Mouse (Mus musculus) brown adipose tissue, adult 24 weeks (tissue): ENCODE results near the gene Ppp2r5d. TPM values are rescaled to one million over a fixed set of nuclear protein-coding genes. Genes with fewer than 3 reads are reported as not detected.

ENCODE experiments used
- H3K27ac ChIP-seq: fragments of 200-500 bp; replicated peaks from 2 replicates; pipeline ENCODE4 v1.5.1; 2012; ENCODE audit warnings: low read depth, mild to moderate bottlenecking, low read length
- H3K4me1 ChIP-seq: fragments of 200-500 bp; 2 replicates; pipeline ENCODE4 v1.6.1; 2012; ENCODE audit warnings: low read length, mixed read lengths; ENCODE audit not compliant: control insufficient read depth, insufficient read depth, insufficient read length
- H3K4me3 ChIP-seq: fragments of 200-500 bp; 2 replicates; pipeline ENCODE4 v1.5.1; 2012; ENCODE audit warnings: low read depth, mild to moderate bottlenecking, low read length, moderate library complexity; ENCODE audit not compliant: insufficient read depth
- polyA plus RNA-seq: library from polyadenylated mRNA; stranded (reverse); fragments of >200 nt; gene quantifications from 2 replicates; pipeline ENCODE4 v1.2.4, GENCODE M21; 2012; ENCODE audit not compliant: missing spikeins, insufficient read depth, insufficient read length

The Ppp2r5d gene
- polyA plus RNA-seq, 1 experiment, result 37.8 TPM

GRCm38 (mm10) chr17:46650232-46651031 is 54.5 kb downstream of the Ppp2r5d start, which contains the start of gene Cul7:
TSS of gene Cul7 (plus strand) at chr17:46650337.
- peaks cover 12% of the 10 kb centered on the region for H3K4me1 ChIP-seq
- peak within 1 kb of the TSS; percentile 79 for H3K4me3 ChIP-seq
- peak within 1 kb of the TSS; percentile 88 for H3K27ac ChIP-seq

GRCm38 (mm10) chr17:46649811-46650210 is 55.1 kb downstream of the Ppp2r5d start:
- Histone ChIP-seq H3K4me3 (peak overlapping the region; percentile 79), H3K4me1 (peaks cover 12% of the 10 kb centered on the region), H3K27ac (peak overlapping the region; percentile 88)

- Histone ChIP-seq H3K4me3 (no peak overlapping the region), H3K27ac (no peak overlapping the region), H3K4me1 (peaks cover 14% of the 10 kb centered on the region)
Observed at GRCm38 (mm10) chr17:46648436-46648835, 56.5 kb downstream of the Ppp2r5d start.

- Histone ChIP-seq H3K27ac (no peak overlapping the region), H3K4me1 (peaks cover 14% of the 10 kb centered on the region), H3K4me3 (no peak overlapping the region)
Observed at GRCm38 (mm10) chr17:46647279-46647678, 57.6 kb downstream of the Ppp2r5d start.

DNA sequence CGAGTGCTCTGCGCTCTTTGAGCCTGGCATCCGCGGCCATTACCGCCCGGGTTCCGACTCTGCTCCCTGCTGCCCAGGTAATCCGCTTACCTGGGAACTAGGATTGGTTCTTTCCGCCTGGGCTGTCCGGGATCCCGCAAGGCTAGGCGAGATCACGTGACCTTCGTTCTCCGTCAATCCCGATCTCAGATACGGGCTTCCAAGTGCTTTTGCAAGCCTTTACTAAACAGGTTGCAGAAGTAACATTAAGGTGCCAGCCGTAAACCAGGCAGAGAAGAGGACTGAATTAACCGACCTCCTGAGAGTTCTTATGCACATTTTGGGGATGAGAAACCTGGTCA is 58.6 kb downstream of the Ppp2r5d start:
- peak overlapping the region; percentile 84 for H3K27ac ChIP-seq

GRCm38 (mm10) chr17:46645561-46646321 is 59.2 kb downstream of the Ppp2r5d start, which contains the start of the genes Klc4 and Mrpl2:
TSS of gene Klc4 (minus strand) at chr17:46646022.
TSS of gene Mrpl2 (plus strand) at chr17:46646229.
- peak within 1 kb of the TSS; percentile 90 for H3K4me3 ChIP-seq
- peak within 1 kb of the TSS; percentile 84 for H3K27ac ChIP-seq
- H3K4me1 ChIP-seq, result peaks cover 5% of the 10 kb centered on the region; the same call in 1 of the 2 replicates

More for the DNA sequence above, 58.6 kb downstream of the Ppp2r5d start:
- Histone ChIP-seq H3K4me3 (peak overlapping the region; percentile 90), H3K4me1 (peaks cover 7% of the 10 kb centered on the region)

DNA sequence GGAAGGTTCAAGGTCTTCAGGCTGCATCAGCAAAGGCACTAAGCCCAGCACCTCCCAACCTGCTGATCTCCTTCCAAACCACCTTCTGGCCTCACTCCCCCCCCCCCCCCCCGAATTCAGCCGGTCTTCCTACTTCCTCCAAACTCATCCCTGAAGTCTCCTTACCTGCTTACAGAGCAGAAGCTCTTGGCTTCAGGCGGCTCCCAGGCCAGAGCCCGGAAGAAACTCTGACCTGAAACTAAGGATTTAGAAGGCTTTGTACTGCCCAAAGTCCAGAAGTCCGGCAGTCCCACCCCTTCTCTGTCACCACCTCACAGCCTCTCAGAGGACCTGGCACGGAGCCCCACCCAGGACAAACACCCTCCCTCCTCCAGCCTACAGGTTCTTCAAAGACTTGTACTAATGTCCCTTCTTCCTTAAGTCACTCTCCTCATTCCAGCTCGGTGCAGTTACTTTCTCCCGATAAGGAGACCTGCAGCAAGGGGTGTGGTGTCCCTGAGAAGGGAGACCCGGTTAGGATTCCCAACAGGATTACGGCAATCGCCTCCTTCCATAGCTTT is 59.9 kb downstream of the Ppp2r5d start:
- Histone ChIP-seq H3K27ac (peak overlapping the region; percentile 71), H3K4me1 (peaks cover 5% of the 10 kb centered on the region; the same call in 1 of the 2 replicates), H3K4me3 (peak overlapping the region; percentile 89)

DNA sequence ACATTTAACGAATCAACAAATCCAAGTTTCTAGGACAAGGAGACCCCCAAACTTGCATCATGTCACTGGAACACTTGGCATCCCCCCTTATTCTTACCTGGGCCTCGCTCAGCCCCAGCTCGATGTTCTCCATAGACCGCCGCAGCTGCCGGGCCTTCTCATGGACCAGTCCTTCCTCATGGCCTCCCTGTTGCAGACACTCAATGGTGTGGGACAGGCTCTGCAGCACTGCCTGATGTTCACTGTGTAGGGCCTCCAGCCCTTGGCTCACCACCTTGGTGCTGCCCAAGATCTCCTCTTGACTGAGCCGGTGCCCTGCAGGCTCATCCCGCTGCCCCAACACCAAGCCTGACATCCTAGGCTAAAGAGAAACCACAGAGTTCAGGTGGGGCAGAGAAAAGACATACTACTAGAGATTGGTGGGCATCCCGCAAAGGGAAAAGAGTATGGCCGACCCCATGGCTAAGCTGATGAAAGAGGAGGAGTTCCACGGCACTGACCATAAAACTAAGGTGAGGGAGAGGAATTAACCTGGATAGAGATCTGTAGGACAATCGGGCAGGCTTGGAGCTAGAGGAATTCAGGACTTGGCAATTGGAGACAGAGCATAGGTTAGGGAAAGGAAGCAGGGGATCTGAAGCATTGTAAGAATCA is 60.6 kb downstream of the Ppp2r5d start:
- 0 out of 2 replicates have a peak, but pooled peaks cover 2% of the 10 kb centered on the region for H3K4me1 ChIP-seq
- H3K27ac ChIP-seq, result no peak overlapping the region
- H3K4me3 ChIP-seq, result peak overlapping the region; percentile 89

GRCm38 (mm10) chr17:46642060-46642459 is 62.9 kb downstream of the Ppp2r5d start:
- Histone ChIP-seq H3K27ac (no peak overlapping the region), H3K4me1 (0 out of 2 replicates have a peak, but pooled peaks cover 2% of the 10 kb centered on the region), H3K4me3 (no peak overlapping the region)

DNA sequence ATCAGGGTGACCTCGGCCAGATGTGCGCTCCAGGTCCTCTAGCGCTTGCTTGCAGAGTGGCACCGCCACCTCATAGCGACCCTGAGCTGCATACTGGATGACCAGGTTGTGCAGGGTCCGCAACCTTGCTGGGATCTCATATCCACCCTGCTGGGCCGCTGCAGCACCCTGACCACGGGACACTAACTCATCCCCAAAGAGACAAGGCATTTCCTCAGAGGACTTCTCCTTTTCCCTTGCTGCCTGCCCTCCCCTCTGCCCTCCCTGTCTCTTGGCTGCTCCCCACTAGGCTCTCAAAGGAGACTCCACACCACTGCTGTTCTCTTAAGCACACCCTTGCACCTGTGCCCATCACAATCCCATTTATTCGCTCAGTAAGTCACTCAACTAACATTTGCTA is 65.0 kb downstream of the Ppp2r5d start:
- Histone ChIP-seq H3K27ac (no peak overlapping the region), H3K4me1 (0 out of 2 replicates have a peak, but pooled peaks cover 2% of the 10 kb centered on the region), H3K4me3 (0 out of 2 replicates have a peak overlapping the region, but pooled peaks have one; percentile 8)

GRCm38 (mm10) chr17:46636831-46637523 is 67.9 kb downstream of the Ppp2r5d start:
- Histone ChIP-seq H3K4me3 (no peak overlapping the region), H3K27ac (no peak overlapping the region), H3K4me1 (no peaks in the 10 kb centered on the region)
